Mouse (Mus musculus) spleen, adult 2 months (tissue): ENCODE results near the gene Rapgef2. TPM values are rescaled to one million over a fixed set of nuclear protein-coding genes. Genes with fewer than 3 reads are reported as not detected.
A peak's percentile ranks its signal among the peaks of the same experiment; 100 is the strongest.

ENCODE experiments used
- DNase-seq, 2 experiments: peaks; one replicate each; pipeline versions ENCODE4 v3.0.0 to v3.0.0-alpha.2; 2012 to 2021; ENCODE audit warnings: low spot score in 2 of 2, low read depth in 1 of 2
- H3K27ac ChIP-seq: fragments of 200-500 bp; 2 replicates; pipeline ENCODE4 v1.5.1; 2012; ENCODE audit warnings: low read length, inconsistent platforms; ENCODE audit not compliant: insufficient read depth
- H3K27me3 ChIP-seq: fragments of 200-500 bp; 2 replicates; pipeline ENCODE4 v1.6.1; 2012; ENCODE audit warnings: mild to moderate bottlenecking, moderate library complexity, low read length, inconsistent platforms; ENCODE audit not compliant: control insufficient read depth, insufficient read depth
- H3K36me3 ChIP-seq: fragments of 200-500 bp; 2 replicates; pipeline ENCODE4 v1.6.1; 2012; ENCODE audit warnings: mild to moderate bottlenecking, low read length, inconsistent platforms; ENCODE audit not compliant: control insufficient read depth, insufficient read depth
- H3K4me1 ChIP-seq: fragments of 200-500 bp; 2 replicates; pipeline ENCODE4 v1.6.1; 2011; ENCODE audit warnings: inconsistent platforms; ENCODE audit not compliant: control insufficient read depth, insufficient read depth, insufficient read length
- H3K4me3 ChIP-seq: fragments of 200-500 bp; 2 replicates; pipeline ENCODE4 v1.5.1; 2011; ENCODE audit warnings: mild to moderate bottlenecking, inconsistent platforms; ENCODE audit not compliant: insufficient read depth, insufficient read length; ENCODE audit errors: extremely low read depth
- CTCF ChIP-seq: fragments of 200-500 bp; IDR thresholded peaks from 2 replicates; pipeline ENCODE4 v1.5.1; 2011; ENCODE audit warnings: mild to moderate bottlenecking, inconsistent platforms; ENCODE audit not compliant: insufficient read depth, insufficient read length, insufficient replicate concordance; ENCODE audit errors: extremely low read depth
- POLR2A ChIP-seq: fragments of 200-500 bp; IDR thresholded peaks from 2 replicates; pipeline ENCODE4 v1.6.1; 2011; ENCODE audit warnings: low read depth, low read length, inconsistent platforms
- WGBS: fragments of 180-500 bp; shearing (Covaris S2); methylation state at CpG from one replicate; pipeline ENCODE4 v1.1.7; 2018; 5-methylcytosine and 5-hydroxymethylcytosine counted together
- polyA plus RNA-seq: library from polyadenylated mRNA; depleted of rRNA; stranded (reverse); fragments of >200 nt; gene quantifications from 2 replicates; pipeline ENCODE4 v1.2.3, GENCODE M21; 2012

Gene Rapgef2
- polyA plus RNA-seq, 1 experiment: 4.9 TPM

GRCm38 (mm10) chr3:79248659-79249235 lies 37.6 kb downstream of the Rapgef2 start:
- H3K27ac ChIP-seq: no peak overlapping the region
- no peak for DNase-seq
- H3K36me3 ChIP-seq: no peaks in the 10 kb centered on the region
- TF ChIP-seq CTCF (no peak), POLR2A (no peak)
- H3K27me3 ChIP-seq: no peaks in the 10 kb centered on the region
- H3K4me1 ChIP-seq: peaks cover 14% of the 10 kb centered on the region; the same call in 1 of the 2 replicates
- 73% methylated on average over 5 of the region's 5 CpGs for WGBS
- no peak overlapping the region for H3K4me3 ChIP-seq

- DNase-seq: no peak
- no peaks in the 10 kb centered on the region for H3K36me3 ChIP-seq
- 37% methylated on average over 11 of the region's 11 CpGs for WGBS
- no peak overlapping the region for H3K27ac ChIP-seq
- peaks cover 11% of the 10 kb centered on the region; the same call in 1 of the 2 replicates for H3K4me1 ChIP-seq
- H3K4me3 ChIP-seq: no peak overlapping the region
- H3K27me3 ChIP-seq: no peaks in the 10 kb centered on the region
- TF ChIP-seq CTCF (no peak), POLR2A (no peak)
Observed at GRCm38 (mm10) chr3:79248208-79248607, 38.1 kb downstream of the Rapgef2 start.

- Histone ChIP-seq H3K4me3 (no peak overlapping the region), H3K36me3 (no peaks in the 10 kb centered on the region), H3K27ac (no peak overlapping the region), H3K27me3 (no peaks in the 10 kb centered on the region), H3K4me1 (peaks cover 3% of the 10 kb centered on the region; the same call in 1 of the 2 replicates)
- WGBS: 90% methylated on average over 9 of the region's 9 CpGs
- TF ChIP-seq CTCF: no peak
- DNase-seq: no peak
Observed at GRCm38 (mm10) chr3:79244347-79244746, 42.0 kb downstream of the Rapgef2 start.

GRCm38 (mm10) chr3:79242922-79243705 lies 43.2 kb downstream of the Rapgef2 start:
- Histone ChIP-seq H3K27me3 (no peaks in the 10 kb centered on the region), H3K36me3 (no peaks in the 10 kb centered on the region), H3K4me3 (no peak overlapping the region), H3K27ac (no peak overlapping the region), H3K4me1 (peaks cover 6% of the 10 kb centered on the region; the same call in 1 of the 2 replicates)
- DNase-seq: no peak
- WGBS: 84% methylated on average over 12 of the region's 12 CpGs
- no peak for TF ChIP-seq CTCF
- no peak for TF ChIP-seq POLR2A

- no peaks in the 10 kb centered on the region for H3K27me3 ChIP-seq
- H3K27ac ChIP-seq: no peak overlapping the region
- TF ChIP-seq POLR2A: no peak
- TF ChIP-seq CTCF: no peak
- H3K4me3 ChIP-seq: no peak overlapping the region
- DNase-seq: no peak
- H3K4me1 ChIP-seq: peaks cover 7% of the 10 kb centered on the region; the same call in 1 of the 2 replicates
- H3K36me3 ChIP-seq: no peaks in the 10 kb centered on the region
- 50% methylated on average over 8 of the region's 8 CpGs for WGBS
Observed at GRCm38 (mm10) chr3:79242298-79242697, 44.0 kb downstream of the Rapgef2 start.

GRCm38 (mm10) chr3:79239066-79239462 lies 47.3 kb downstream of the Rapgef2 start:
- H3K4me3 ChIP-seq: peak overlapping the region; percentile 22
- no peak for TF ChIP-seq CTCF
- no peak for TF ChIP-seq POLR2A
- H3K27me3 ChIP-seq: no peaks in the 10 kb centered on the region
- 8% methylated on average over 6 of the region's 6 CpGs for WGBS
- no peaks in the 10 kb centered on the region for H3K36me3 ChIP-seq
- DNase-seq: no peak
- H3K4me1 ChIP-seq: peaks cover 7% of the 10 kb centered on the region; the same call in 1 of the 2 replicates
- H3K27ac ChIP-seq: peak overlapping the region; percentile 72

GRCm38 (mm10) chr3:79238456-79239065 lies 47.8 kb downstream of the Rapgef2 start:
- H3K27ac ChIP-seq: peak overlapping the region; percentile 72
- TF ChIP-seq POLR2A (no peak), CTCF (no peak)
- H3K4me3 ChIP-seq: peak overlapping the region; percentile 22; the same call in 1 of the 2 replicates
- DNase-seq: no peak
- WGBS: 60% methylated on average over 4 of the region's 4 CpGs
- no peaks in the 10 kb centered on the region for H3K36me3 ChIP-seq
- H3K27me3 ChIP-seq: no peaks in the 10 kb centered on the region
- peaks cover 7% of the 10 kb centered on the region; the same call in 1 of the 2 replicates for H3K4me1 ChIP-seq
